Mouse (Mus musculus) CH12F3 (cell line): ENCODE data around the gene Pus1.
"Not testable (repeated sequence)": the region's sequence is repeated elsewhere in the genome, so short reads cannot be mapped to it uniquely, and the experiment has no call there.

Source experiments
- in situ Hi-C: fragments of 300-500 bp; cut with MboI; formaldehyde crosslinking; loops from 2 replicates; pipeline ENCODE4 v1.14.3; 2020; ENCODE audit warnings: low sequenced_read_pairs

Pus1 gene

GRCm38 (mm10) chr5:110781529-110782238, 1.2 kb upstream of the Pus1 start:
- in situ Hi-C loops = no loop called here

DNA sequence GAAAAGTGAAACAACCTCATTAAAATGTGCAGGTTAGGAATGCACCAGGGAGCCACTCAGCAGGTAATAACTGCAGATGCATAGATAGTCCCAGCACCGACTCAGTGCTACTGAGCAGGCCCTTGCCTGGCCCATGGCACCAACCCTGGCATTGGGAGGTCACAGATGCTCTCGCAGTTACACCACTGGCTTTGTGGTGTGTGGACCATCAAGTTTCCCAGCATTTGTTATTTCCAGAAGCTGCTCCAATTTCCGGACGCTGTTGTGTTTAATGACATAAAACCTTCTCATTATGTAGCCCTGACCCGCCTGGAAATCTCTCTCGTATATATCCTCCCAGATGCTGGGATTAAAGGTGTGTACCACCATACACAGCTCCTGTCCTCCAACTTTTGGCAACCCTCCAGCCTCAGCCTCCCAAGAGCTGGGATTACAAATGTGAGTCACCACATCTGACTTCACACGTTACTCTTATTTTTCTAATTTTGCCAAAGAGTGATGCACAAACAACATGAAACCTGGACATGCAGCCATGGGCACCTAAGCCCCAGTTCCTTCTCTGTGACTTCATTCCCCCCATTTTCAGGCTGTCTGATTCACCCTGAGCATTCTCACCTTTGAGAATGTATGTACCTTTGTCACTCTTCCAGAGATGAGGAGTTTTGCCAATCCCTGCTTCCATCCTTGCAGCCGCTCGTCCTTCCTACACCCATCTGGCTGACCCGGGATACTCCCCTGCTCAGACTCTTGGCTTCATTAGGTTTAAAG, 486 bp upstream of the Pus1 start:
- in situ Hi-C loops = no loop called here

GRCm38 (mm10) chr5:110779276-110779997, 1.0 kb downstream of the Pus1 start:
- in situ Hi-C loops = no loop called here

- in situ Hi-C loops = no loop called here
Observed at GRCm38 (mm10) chr5:110778263-110778662, 2.2 kb downstream of the Pus1 start.

GRCm38 (mm10) chr5:110776141-110776540, 4.3 kb downstream of the Pus1 start:
- in situ Hi-C loops = no loop called here

DNA sequence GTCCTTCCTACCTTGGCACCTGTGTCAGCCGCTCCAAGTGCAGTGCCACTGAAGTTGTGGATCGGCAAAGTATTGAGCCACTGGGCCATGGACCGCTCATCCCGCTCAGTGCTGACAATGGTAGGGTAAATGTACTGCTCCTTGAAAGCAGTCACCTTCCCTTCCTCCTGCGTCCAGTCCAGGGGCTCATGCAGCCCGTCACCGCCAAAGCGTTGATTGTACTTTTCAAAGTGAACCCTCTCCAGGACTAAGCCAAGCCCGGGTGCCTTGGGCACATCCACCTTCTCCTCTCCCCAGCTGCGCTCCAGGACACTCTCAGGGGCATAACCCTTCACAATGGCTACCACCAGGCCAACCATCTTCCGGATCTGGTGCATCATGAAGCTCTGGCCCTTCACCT, 5.9 kb downstream of the Pus1 start:
- in situ Hi-C loops = no loop called here

DNA sequence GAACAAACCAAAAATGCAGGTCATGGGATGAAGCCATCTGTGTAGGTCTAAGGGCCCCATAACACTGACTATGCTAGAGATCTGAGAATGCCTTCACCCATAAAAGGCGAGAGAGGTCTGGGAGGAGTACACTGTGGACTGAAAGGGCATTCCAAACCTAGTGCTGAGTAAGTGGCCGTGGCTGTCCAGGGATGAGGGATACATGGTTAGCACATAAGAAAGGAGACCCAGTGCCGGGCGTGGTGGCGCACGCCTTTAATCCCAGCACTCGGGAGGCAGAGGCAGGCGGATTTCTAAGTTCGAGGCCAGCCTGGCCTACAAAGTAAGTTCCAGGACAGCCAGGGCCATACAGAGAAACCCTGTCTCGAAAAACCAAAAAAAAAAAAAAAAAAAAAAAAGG, 7.5 kb downstream of the Pus1 start:
- in situ Hi-C loops = not testable (repeated sequence)

GRCm38 (mm10) chr5:110770448-110771158, 9.9 kb downstream of the Pus1 start, which contains the start of gene Ep400:
Ep400 (minus strand) TSS chr5:110770717.
- in situ Hi-C loops = no loop called here

GRCm38 (mm10) chr5:110770031-110770445, 10.4 kb downstream of the Pus1 start:
- in situ Hi-C loops = no loop called here

DNA sequence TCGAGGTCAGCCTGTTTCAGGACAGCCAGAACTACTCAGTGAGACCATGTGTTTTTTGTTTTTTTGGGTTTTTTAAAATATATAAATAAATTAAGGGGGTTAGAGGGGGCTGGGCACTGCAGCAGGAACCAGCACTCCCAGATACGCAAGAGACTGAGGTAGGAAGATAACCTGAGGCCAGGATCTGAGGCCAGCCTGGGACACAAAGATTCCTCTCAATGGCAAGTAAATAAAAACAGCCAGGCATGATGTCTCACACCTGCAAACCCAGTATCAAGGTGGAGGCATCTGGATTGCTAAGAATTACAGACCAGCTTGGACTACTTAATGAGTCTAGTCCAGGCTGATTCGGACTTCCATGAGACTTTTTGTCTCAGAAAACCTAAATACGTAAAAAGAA, 11.2 kb downstream of the Pus1 start:
- in situ Hi-C loops = no loop called here

- in situ Hi-C loops = no loop called here
Observed at GRCm38 (mm10) chr5:110763890-110764289, 16.6 kb downstream of the Pus1 start.

DNA sequence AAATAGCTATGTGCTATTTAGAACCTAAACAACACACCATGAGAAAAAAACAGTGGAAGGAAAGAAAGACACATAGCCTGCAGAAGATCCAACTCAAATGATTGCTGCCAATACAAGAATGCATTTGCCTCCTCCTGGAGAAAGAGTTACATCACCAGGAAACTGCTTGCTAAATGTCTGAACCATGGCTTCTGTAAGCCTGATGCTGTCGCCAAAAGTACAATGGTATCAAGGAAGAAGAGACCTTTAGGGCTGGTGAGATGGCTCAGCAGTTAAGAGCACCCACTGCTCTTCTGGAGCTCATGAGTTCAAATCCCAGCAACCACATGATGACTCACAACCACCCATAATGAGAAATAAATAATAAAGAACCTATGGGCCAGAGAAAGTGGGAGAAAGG, 35.4 kb downstream of the Pus1 start:
- in situ Hi-C loops = no loop called here

DNA sequence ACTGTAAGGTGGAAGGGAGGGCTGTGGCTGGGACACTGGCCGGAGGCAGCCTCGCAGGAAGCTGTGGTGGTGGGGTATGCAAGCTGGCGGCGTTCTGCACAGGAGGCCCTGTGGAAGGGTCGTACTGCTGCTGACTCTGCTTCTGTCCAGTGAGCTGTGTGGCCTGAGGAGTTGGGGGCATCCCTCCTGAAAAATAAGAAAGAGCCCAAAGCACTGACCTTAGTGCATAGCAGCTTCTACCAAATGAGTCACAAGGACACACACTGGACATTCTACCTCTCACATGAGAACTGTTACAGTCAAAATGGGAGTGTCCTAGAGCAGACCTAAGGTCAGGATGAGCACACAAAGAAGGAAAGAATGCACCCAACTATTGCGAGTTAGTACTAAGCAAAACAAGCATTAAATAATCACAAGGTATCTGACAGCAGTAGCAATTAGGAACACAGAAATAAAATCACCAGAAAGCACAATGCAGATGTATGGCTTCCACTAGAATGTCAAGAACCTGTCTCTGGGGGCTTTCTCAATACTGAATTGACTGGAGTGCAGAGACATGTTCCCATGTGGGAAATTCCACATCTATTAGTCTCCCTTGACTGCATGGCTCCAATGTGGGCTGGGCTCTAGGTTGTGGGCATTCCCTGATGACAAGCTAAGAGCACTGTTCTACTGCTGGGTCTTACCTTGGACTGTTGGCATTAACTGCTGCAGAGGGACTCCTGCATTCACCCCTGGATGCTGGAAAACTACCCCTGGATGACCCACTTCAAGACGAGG, 40.8 kb downstream of the Pus1 start:
- in situ Hi-C loops = no loop called here

GRCm38 (mm10) chr5:110735606-110736005, 44.9 kb downstream of the Pus1 start:
- in situ Hi-C loops = no loop called here

DNA sequence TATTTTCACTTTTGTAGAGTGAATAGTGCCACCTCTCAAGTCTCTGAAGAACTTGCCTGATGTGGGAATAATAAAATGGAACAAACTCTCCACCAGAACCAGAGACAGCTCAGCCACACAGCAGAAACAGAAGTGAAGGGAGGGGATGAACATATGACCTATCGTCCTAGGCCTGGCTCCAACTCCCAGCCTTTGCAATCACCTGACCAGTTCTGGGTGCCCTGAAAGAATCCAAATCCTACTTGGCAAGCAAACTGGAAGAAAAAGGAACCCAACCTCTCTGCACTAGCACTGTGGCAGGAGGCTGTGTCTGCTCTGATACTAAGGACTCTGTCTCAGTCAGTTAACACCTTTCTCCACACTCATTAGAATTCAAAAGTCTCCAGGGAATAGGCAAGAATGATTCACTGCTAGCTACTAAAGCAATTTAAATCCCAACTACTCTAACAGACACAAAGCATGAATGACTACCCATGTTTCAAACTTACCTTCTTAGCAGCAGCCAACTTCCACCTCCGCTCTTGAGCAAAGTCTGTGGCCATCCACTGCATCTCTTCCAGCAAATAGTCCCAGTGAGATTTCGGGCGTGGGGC, 47.1 kb downstream of the Pus1 start:
- in situ Hi-C loops = no loop called here

DNA sequence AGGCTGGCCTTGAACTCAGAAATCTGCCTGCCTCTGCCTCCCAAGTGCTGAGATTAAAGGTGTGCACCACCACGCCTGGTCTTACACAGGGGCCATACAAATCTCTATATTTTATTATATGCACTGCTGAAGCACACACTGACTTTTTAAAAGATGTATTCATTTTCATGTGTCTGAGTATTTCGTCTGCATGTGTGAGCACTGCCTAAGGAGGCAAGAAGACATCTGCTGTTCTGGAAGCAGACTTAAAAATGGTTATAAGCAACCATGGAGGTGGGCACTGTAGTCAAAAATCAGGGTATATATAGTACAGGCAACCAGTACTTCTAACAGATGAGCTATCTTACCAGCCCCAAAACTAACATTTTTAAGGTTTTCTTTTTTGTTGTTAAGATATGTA, 49.2 kb downstream of the Pus1 start:
- in situ Hi-C loops = no loop called here

DNA sequence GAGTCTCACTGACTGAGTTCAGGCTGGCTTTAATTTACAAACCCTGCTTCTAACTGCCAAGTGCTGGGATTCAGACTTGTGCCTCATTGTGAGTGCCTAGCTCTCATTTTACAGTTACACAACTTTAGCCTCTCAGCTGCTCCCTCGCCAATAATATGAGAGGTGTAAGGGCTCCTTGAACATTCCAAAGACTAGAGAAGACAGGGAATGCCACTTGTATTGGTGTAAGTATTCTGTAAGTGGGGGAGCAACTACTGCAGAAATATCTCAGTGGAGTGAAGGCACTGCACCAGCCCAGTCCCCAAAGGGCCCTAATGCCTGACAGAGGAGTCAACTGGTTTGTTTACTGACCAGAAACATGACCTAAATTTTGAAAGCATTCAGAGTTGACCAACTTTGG, 52.6 kb downstream of the Pus1 start:
- in situ Hi-C loops = no loop called here
